Mouse (Mus musculus) intestine, embryonic 16.5 days (tissue): ENCODE measurements around the gene Slc15a3. TPM values are rescaled to one million over a fixed set of nuclear protein-coding genes. Genes with fewer than 3 reads are reported as not detected.

Experiments used
- ATAC-seq: fragments of 200-750 bp; cut with Nextera tagmentation; 2 replicates; pipeline ENCODE4 v1.8.0; 2017; ENCODE audit warnings: moderate TSS enrichment, moderate library complexity
- H3K27ac ChIP-seq: fragments of 300-500 bp; sonication (generic); 2 replicates; pipeline ENCODE4 v1.5.1; 2014; ENCODE audit warnings: mild to moderate bottlenecking, low read length
- H3K27me3 ChIP-seq: fragments of 300-500 bp; sonication (generic); replicated peaks from 2 replicates; pipeline ENCODE4 v1.6.1; 2014; ENCODE audit warnings: low read length, control low read depth, mixed read lengths; ENCODE audit not compliant: control insufficient read depth, insufficient read depth
- H3K36me3 ChIP-seq: fragments of 300-500 bp; sonication (generic); 2 replicates; pipeline ENCODE4 v1.6.1; 2014; ENCODE audit warnings: low read length, control low read depth; ENCODE audit not compliant: control insufficient read depth, insufficient read depth
- H3K4me1 ChIP-seq: fragments of 300-500 bp; sonication (generic); 2 replicates; pipeline ENCODE4 v1.6.1; 2014; ENCODE audit warnings: low read length, control low read depth, mixed read lengths; ENCODE audit not compliant: control insufficient read depth, insufficient read depth
- H3K4me2 ChIP-seq: fragments of 300-500 bp; sonication (generic); 2 replicates; pipeline ENCODE4 v1.6.1; 2014; ENCODE audit warnings: low read depth, low read length, control low read depth
- H3K4me3 ChIP-seq: fragments of 300-500 bp; sonication (generic); 2 replicates; pipeline ENCODE4 v1.5.1; 2014; ENCODE audit warnings: mild to moderate bottlenecking, low read length
- H3K9ac ChIP-seq: fragments of 300-500 bp; sonication (generic); 2 replicates; pipeline ENCODE4 v1.6.1; 2014; ENCODE audit warnings: low read depth, low read length
- H3K9me3 ChIP-seq: fragments of 300-500 bp; sonication (generic); 2 replicates; pipeline ENCODE4 v1.6.1; 2016; ENCODE audit warnings: low read length, control low read depth; ENCODE audit not compliant: control insufficient read depth
- WGBS: fragments of 180-500 bp; shearing (Covaris S2); extraction: QIAGEN DNeasy Blood & Tissue Kit; methylation state at CpG from one replicate; pipeline ENCODE4 v1.1.7; 2014; 5-methylcytosine and 5-hydroxymethylcytosine counted together
- polyA plus RNA-seq: library from polyadenylated mRNA; unstranded; fragments of >200 nt; fragmentation: Nextera tagmentation; extraction: Ambion mirVana; gene quantifications from 2 replicates; pipeline ENCODE4 v1.2.1, GENCODE M21; 2015

Gene Slc15a3
- polyA plus RNA-seq, 1 experiment from 2014 or later: 0.56 TPM

- H3K4me3 ChIP-seq: no peak overlapping the region
- H3K36me3 ChIP-seq: peaks cover 7% of the 10 kb centered on the region
- no peaks in the 10 kb centered on the region for H3K27me3 ChIP-seq
- H3K4me1 ChIP-seq: peaks cover 15% of the 10 kb centered on the region
- no peak overlapping the region for H3K27ac ChIP-seq
- no peak for ATAC-seq
- no peak overlapping the region for H3K4me2 ChIP-seq
- no peak overlapping the region for H3K9ac ChIP-seq
- 88% methylated on average over 7 of the region's 7 CpGs for WGBS
- H3K9me3 ChIP-seq: no peaks in the 10 kb centered on the region
Measured at GRCm38 (mm10) chr19:10878201-10878837, 38.8 kb downstream of the Slc15a3 start.

- H3K9me3 ChIP-seq: peaks cover 3% of the 10 kb centered on the region; the same call in 1 of the 2 replicates
- peak overlapping the region; percentile 74; the same call in 1 of the 2 replicates for H3K9ac ChIP-seq
- ATAC-seq: peak; percentile 64
Measured at GRCm38 (mm10) chr19:10880085-10880974, 40.8 kb downstream of the Slc15a3 start.

GRCm38 (mm10) chr19:10880975-10881425 lies 41.5 kb downstream of the Slc15a3 start:
- peaks cover 15% of the 10 kb centered on the region for H3K4me1 ChIP-seq

More at GRCm38 (mm10) chr19:10880085-10880974, 40.8 kb downstream of the Slc15a3 start:
- Histone ChIP-seq H3K4me2 (peak overlapping the region; percentile 93), H3K27ac (no peak overlapping the region; the same call in 1 of the 2 replicates), H3K4me3 (peak overlapping the region; percentile 66), H3K27me3 (no peaks in the 10 kb centered on the region), H3K36me3 (no peaks in the 10 kb centered on the region), H3K4me1 (peaks cover 15% of the 10 kb centered on the region)
- WGBS: 39% methylated on average over 6 of the region's 7 CpGs

GRCm38 (mm10) chr19:10881426-10882154 lies 42.1 kb downstream of the Slc15a3 start, which contains the start of gene Tmem109:
Gene Tmem109 (minus strand): TSS chr19:10882001.
- ATAC-seq: peak; percentile 89
- peak within 1 kb of the TSS; percentile 89 for H3K27ac ChIP-seq
- peak within 1 kb of the TSS; percentile 93 for H3K4me2 ChIP-seq
- no peaks in the 10 kb centered on the region for H3K36me3 ChIP-seq
- peak within 1 kb of the TSS; percentile 74 for H3K9ac ChIP-seq
- peak within 1 kb of the TSS; percentile 66 for H3K4me3 ChIP-seq
- H3K27me3 ChIP-seq: no peaks in the 10 kb centered on the region
- peaks cover 15% of the 10 kb centered on the region for H3K4me1 ChIP-seq
- peaks cover 3% of the 10 kb centered on the region; the same call in 1 of the 2 replicates for H3K9me3 ChIP-seq
- under 1% methylated on average over 49 of the region's 49 CpGs for WGBS

More at GRCm38 (mm10) chr19:10880975-10881425, 41.5 kb downstream of the Slc15a3 start:
- H3K4me3 ChIP-seq: peak overlapping the region; percentile 66
- no peaks in the 10 kb centered on the region for H3K27me3 ChIP-seq
- H3K36me3 ChIP-seq: no peaks in the 10 kb centered on the region
- H3K4me2 ChIP-seq: peak overlapping the region; percentile 93
- peak; percentile 72 for ATAC-seq
- peak overlapping the region; percentile 74 for H3K9ac ChIP-seq
- H3K27ac ChIP-seq: peak overlapping the region; percentile 89
- peaks cover 3% of the 10 kb centered on the region; the same call in 1 of the 2 replicates for H3K9me3 ChIP-seq
- WGBS: 2% methylated on average over 14 of the region's 14 CpGs

DNA sequence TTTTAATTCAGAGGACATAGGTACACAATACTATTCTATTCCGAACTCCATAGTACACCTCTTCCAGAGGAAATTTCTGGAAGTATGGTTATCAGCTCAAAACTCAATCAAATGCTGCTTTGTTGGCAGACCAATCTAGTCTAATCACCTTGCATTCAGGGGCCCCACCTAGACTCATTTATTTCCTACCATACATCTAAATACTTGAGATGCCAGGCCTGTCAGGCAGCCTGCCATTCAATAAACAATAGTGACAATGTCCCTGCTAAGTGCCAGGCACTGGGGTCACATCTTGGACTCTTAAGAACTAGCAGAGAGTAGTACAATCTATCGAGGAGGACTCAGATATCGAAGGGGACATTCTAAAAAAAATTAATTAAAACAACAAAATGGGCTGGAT lies 52.7 kb downstream of the Slc15a3 start:
- H3K9me3 ChIP-seq: no peaks in the 10 kb centered on the region
- H3K27me3 ChIP-seq: no peaks in the 10 kb centered on the region
- H3K4me1 ChIP-seq: peaks cover 10% of the 10 kb centered on the region
- no peaks in the 10 kb centered on the region for H3K36me3 ChIP-seq
- H3K9ac ChIP-seq: no peak overlapping the region
- H3K4me2 ChIP-seq: no peak overlapping the region
- ATAC-seq: no peak
- H3K27ac ChIP-seq: no peak overlapping the region
- H3K4me3 ChIP-seq: no peak overlapping the region
- 90% methylated on average over 3 of the region's 3 CpGs for WGBS

GRCm38 (mm10) chr19:10895016-10895528 lies 55.5 kb downstream of the Slc15a3 start, which contains the start of gene Prpf19:
Gene Prpf19 (plus strand): TSS chr19:10895231.
- Histone ChIP-seq H3K9me3 (no peaks in the 10 kb centered on the region), H3K9ac (peak within 1 kb of the TSS; percentile 96), H3K27me3 (no peaks in the 10 kb centered on the region), H3K36me3 (peaks cover 7% of the 10 kb centered on the region), H3K4me2 (peak within 1 kb of the TSS; percentile 61), H3K4me1 (peaks cover 16% of the 10 kb centered on the region), H3K4me3 (peak within 1 kb of the TSS; percentile 96), H3K27ac (peak within 1 kb of the TSS; percentile 95)
- peak; percentile 96 for ATAC-seq
- WGBS: under 1% methylated on average over 43 of the region's 43 CpGs

DNA sequence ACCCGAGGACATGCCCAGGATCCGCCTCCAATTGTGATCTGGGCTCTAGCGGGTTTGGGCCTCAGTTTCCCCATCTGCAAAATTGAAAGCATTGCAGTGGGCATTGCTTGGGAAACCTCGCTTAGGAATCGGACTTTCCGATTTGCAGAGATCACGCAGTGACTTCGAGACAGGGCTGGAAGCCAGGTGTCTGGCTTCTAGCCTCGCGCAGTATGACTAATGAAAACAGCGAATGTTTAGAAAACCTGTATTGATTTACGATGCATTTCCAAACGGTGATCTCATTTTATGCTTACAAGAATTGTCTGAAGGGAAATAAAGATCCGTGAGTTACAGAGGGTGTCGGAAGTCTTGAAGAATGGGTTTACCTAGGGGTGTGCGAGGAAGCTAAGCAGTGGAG lies 56.2 kb downstream of the Slc15a3 start:
- peak overlapping the region; percentile 95 for H3K27ac ChIP-seq
- peak overlapping the region; percentile 96 for H3K4me3 ChIP-seq
- H3K36me3 ChIP-seq: peaks cover 13% of the 10 kb centered on the region
- peak; percentile 16; the same call in 1 of the 2 replicates for ATAC-seq
- H3K27me3 ChIP-seq: no peaks in the 10 kb centered on the region
- H3K9ac ChIP-seq: peak overlapping the region; percentile 96
- peak overlapping the region; percentile 61 for H3K4me2 ChIP-seq
- WGBS: under 1% methylated on average over 16 of the region's 16 CpGs
- peaks cover 16% of the 10 kb centered on the region for H3K4me1 ChIP-seq
- no peaks in the 10 kb centered on the region for H3K9me3 ChIP-seq

GRCm38 (mm10) chr19:10896849-10897248 lies 57.3 kb downstream of the Slc15a3 start:
- no peaks in the 10 kb centered on the region for H3K9me3 ChIP-seq
- H3K4me1 ChIP-seq: peaks cover 16% of the 10 kb centered on the region
- 68% methylated on average over 7 of the region's 7 CpGs for WGBS
- no peak for ATAC-seq
- peak overlapping the region; percentile 61 for H3K4me2 ChIP-seq
- peaks cover 15% of the 10 kb centered on the region for H3K36me3 ChIP-seq
- H3K4me3 ChIP-seq: peak overlapping the region; percentile 96
- H3K9ac ChIP-seq: peak overlapping the region; percentile 96
- no peak overlapping the region for H3K27ac ChIP-seq
- H3K27me3 ChIP-seq: no peaks in the 10 kb centered on the region
